Mouse (Mus musculus) stomach, postnatal 0 days (tissue): ENCODE data around the gene Megf8.

Experiments used
- CTCF ChIP-seq: IDR thresholded peaks from 2 replicates; pipeline ENCODE4 v1.5.1; 2016; ENCODE audit warnings: antibody characterized with exemption, low read depth, mild to moderate bottlenecking, moderate library complexity
- EP300 ChIP-seq: optimal IDR thresholded peaks from 2 replicates; pipeline ENCODE3; 2016; ENCODE audit warnings: antibody characterized with exemption

DNA sequence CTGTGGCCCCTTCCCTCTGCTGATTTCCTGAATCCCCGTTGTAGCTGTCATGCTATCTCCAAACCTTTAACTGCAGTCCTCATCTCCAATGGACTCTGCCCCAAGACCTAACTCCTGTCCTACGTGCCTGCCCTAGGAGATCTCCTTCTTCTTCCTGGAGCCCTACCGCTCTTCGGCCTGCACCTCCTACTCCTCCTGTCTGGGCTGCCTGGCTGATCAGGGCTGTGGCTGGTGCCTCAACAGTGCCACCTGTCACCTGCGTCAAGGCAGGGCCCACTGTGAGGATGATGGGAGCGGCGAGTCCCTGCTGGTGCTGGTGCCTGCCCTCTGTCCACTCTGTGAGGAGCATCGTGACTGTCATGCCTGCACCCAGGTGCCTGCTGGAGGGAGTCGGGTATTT lies 22.4 kb downstream of the Megf8 start:
- no peak for TF ChIP-seq CTCF
- no peak for TF ChIP-seq EP300
